Mouse (Mus musculus) intestine, embryonic 16.5 days (tissue): ENCODE measurements around the gene Pla2g7. TPM values are rescaled to one million over a fixed set of nuclear protein-coding genes. Genes with fewer than 3 reads are reported as not detected.

Source experiments
- ATAC-seq: fragments of 200-750 bp; cut with Nextera tagmentation; 2 replicates; pipeline ENCODE4 v1.8.0; 2017; ENCODE audit warnings: moderate TSS enrichment, moderate library complexity
- H3K27ac ChIP-seq: fragments of 300-500 bp; sonication (generic); 2 replicates; pipeline ENCODE4 v1.5.1; 2014; ENCODE audit warnings: mild to moderate bottlenecking, low read length
- H3K27me3 ChIP-seq: fragments of 300-500 bp; sonication (generic); replicated peaks from 2 replicates; pipeline ENCODE4 v1.6.1; 2014; ENCODE audit warnings: low read length, control low read depth, mixed read lengths; ENCODE audit not compliant: control insufficient read depth, insufficient read depth
- H3K36me3 ChIP-seq: fragments of 300-500 bp; sonication (generic); 2 replicates; pipeline ENCODE4 v1.6.1; 2014; ENCODE audit warnings: low read length, control low read depth; ENCODE audit not compliant: control insufficient read depth, insufficient read depth
- H3K4me1 ChIP-seq: fragments of 300-500 bp; sonication (generic); 2 replicates; pipeline ENCODE4 v1.6.1; 2014; ENCODE audit warnings: low read length, control low read depth, mixed read lengths; ENCODE audit not compliant: control insufficient read depth, insufficient read depth
- H3K4me2 ChIP-seq: fragments of 300-500 bp; sonication (generic); 2 replicates; pipeline ENCODE4 v1.6.1; 2014; ENCODE audit warnings: low read depth, low read length, control low read depth
- H3K4me3 ChIP-seq: fragments of 300-500 bp; sonication (generic); 2 replicates; pipeline ENCODE4 v1.5.1; 2014; ENCODE audit warnings: mild to moderate bottlenecking, low read length
- H3K9ac ChIP-seq: fragments of 300-500 bp; sonication (generic); 2 replicates; pipeline ENCODE4 v1.6.1; 2014; ENCODE audit warnings: low read depth, low read length
- H3K9me3 ChIP-seq: fragments of 300-500 bp; sonication (generic); 2 replicates; pipeline ENCODE4 v1.6.1; 2016; ENCODE audit warnings: low read length, control low read depth; ENCODE audit not compliant: control insufficient read depth
- WGBS: fragments of 180-500 bp; shearing (Covaris S2); extraction: QIAGEN DNeasy Blood & Tissue Kit; methylation state at CpG from one replicate; pipeline ENCODE4 v1.1.7; 2014; 5-methylcytosine and 5-hydroxymethylcytosine counted together
- polyA plus RNA-seq: library from polyadenylated mRNA; unstranded; fragments of >200 nt; fragmentation: Nextera tagmentation; extraction: Ambion mirVana; gene quantifications from 2 replicates; pipeline ENCODE4 v1.2.1, GENCODE M21; 2015

Pla2g7 gene
- polyA plus RNA-seq, 1 experiment from 2014 or later, result 14.0 TPM

DNA sequence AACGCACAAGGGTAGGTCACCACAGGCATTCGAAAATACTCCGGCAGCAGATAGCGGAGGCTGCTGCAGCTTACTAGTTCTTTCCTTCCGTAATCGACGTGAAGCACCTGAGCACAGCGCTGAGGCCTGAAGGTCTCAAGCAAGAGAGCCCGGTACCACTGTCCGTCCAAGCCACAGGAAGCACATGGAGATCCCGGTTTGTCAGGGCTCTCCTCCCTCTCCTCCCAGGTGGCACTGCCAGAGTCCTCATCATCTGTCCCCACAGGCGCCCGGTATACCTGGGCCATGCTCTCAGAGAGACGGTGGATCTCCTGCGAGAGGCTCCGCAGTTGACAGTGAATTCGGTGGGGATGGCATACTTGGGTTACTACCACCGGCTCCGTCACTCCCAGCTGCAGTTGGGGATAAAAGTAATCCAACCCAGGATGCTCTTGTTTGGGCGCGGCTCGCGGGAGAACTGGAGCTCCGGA, 61.2 kb downstream of the Pla2g7 start:
- peak overlapping the region; percentile 74 for H3K4me2 ChIP-seq
- WGBS, result 20% methylated on average over 24 of the region's 24 CpGs
- no peak for ATAC-seq

DNA sequence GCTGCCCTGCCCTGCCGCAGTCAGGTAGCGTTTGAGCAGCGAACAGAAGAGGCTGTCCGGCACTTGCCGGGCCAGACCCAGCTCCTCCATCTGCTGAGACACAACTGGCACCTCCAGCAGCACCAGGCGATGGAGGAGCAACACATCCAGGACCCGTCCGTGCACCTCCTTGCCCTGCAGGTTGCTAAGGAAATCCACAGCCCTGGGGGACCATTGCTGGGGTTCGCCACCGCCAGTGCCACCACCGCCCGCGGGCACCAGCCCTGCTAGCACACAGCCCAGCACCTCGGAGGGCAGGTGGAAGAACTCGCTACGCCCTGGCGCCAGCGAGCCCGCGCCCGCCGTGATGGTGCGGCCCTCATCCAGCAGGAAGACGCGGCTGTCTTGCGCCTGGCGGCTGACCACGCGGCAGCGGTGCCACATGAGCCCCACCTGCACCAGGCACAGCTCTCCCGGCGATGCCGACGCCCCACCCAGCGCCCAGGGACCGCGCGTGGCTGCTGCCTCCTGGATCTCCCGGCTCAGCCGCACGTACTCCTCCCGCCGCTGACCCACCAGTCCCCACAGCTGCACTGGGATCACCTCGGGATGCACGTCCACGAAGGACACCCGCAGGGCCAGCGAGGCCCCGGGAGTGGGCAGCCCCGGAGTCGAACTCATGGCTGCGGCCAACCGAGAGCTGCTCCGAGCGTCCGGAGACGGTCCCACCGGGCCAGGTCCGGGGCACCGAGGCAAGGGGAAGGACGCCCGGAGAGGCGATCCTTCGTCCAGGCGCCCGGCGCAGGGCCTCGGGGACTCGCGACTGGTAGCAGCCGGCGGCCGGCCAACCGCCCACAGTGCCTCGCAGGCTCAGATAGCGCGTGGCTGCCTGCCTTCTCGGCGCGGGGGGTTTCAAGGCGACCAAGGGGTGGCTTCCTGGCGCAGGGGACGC, 61.9 kb downstream of the Pla2g7 start, which contains the start of gene Tdrd6:
Gene Tdrd6 (minus strand): TSS at position 804 of the 931 bp plus-strand sequence.
- peak within 1 kb of the TSS; percentile 47 for H3K4me3 ChIP-seq
- 4% methylated on average over 83 of the region's 83 CpGs for WGBS
- H3K4me1 ChIP-seq, result peaks cover 15% of the 10 kb centered on the region
- peaks cover 32% of the 10 kb centered on the region for H3K27me3 ChIP-seq
- peak within 1 kb of the TSS; percentile 38; the same call in 1 of the 2 replicates for H3K9ac ChIP-seq
- H3K36me3 ChIP-seq, result no peaks in the 10 kb centered on the region
- ATAC-seq, result peak; percentile 65
- H3K9me3 ChIP-seq, result no peaks in the 10 kb centered on the region
- no peak within 1 kb of the TSS for H3K27ac ChIP-seq
- peak within 1 kb of the TSS; percentile 74 for H3K4me2 ChIP-seq

More for the DNA sequence above, 61.2 kb downstream of the Pla2g7 start:
- Histone ChIP-seq H3K27ac (no peak overlapping the region), H3K9ac (0 out of 2 replicates have a peak overlapping the region, but pooled peaks have one; percentile 38), H3K27me3 (peaks cover 32% of the 10 kb centered on the region), H3K36me3 (no peaks in the 10 kb centered on the region), H3K4me3 (peak overlapping the region; percentile 47), H3K4me1 (peaks cover 15% of the 10 kb centered on the region), H3K9me3 (no peaks in the 10 kb centered on the region)

DNA sequence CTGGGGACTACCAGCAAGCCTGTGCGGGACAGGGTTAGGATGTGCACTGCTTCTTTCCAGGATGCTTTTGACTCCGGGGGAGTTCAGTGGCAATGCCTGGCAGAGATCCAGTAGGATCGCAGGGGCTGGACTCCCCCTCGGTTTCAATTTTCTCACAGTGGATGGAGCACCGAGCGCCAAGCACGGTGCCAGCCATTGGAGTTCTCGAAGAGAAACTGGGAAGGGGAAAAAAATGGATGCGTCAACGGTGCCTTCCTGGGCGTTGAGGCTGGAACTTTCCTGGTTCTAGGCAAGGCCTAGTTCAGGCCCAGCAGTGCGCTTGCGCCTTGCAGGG, 62.5 kb downstream of the Pla2g7 start:
- Histone ChIP-seq H3K36me3 (no peaks in the 10 kb centered on the region), H3K4me3 (peak overlapping the region; percentile 47), H3K27ac (no peak overlapping the region), H3K9me3 (no peaks in the 10 kb centered on the region), H3K4me2 (peak overlapping the region; percentile 74), H3K4me1 (peaks cover 15% of the 10 kb centered on the region), H3K9ac (peak overlapping the region; percentile 38; the same call in 1 of the 2 replicates), H3K27me3 (peaks cover 32% of the 10 kb centered on the region)
- no peak for ATAC-seq
- WGBS, result 56% methylated on average over 13 of the region's 13 CpGs

DNA sequence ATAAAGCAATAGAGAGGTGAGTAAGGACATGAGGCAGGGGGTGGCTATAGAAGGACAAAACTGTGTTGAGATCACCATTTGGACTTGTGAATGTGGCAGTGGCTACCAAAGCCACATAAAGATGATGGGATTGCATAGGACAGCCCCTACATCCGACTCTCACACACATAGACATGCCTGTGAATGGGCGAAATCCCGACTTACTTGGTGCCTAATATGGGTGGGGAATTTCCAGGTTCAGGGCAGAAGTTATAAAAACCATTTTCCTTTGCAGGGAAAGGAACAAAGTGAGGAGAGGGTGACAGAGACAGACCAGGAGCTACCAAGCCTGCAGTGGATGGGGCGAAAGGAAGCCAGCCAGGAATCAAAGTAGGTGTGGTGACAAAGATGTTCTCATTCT, 69.2 kb downstream of the Pla2g7 start:
- Histone ChIP-seq H3K36me3 (no peaks in the 10 kb centered on the region), H3K27me3 (no peaks in the 10 kb centered on the region), H3K27ac (no peak overlapping the region), H3K9ac (no peak overlapping the region), H3K9me3 (no peaks in the 10 kb centered on the region), H3K4me2 (no peak overlapping the region), H3K4me3 (no peak overlapping the region), H3K4me1 (no peaks in the 10 kb centered on the region)
- 95% methylated on average over 4 of the region's 4 CpGs for WGBS
- no peak for ATAC-seq

DNA sequence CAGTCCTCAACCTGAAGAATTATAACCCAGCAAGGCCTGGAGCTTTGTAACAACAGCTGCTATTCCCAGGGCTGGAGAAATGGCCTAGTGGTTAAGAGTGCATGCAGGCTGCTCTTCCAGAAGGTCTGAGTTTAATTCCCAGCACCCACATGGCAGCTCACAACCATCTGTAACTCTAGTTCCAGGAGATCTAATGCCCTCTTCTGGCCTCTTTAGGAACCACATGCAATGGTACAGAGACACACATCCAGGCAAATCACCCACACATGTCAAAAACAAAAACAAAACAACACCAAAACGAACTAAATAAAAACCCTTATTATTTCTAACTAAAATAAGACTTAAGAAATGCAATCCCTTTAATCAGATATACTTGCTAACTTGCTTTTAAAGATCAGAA, 72.9 kb downstream of the Pla2g7 start:
- Histone ChIP-seq H3K4me1 (no peaks in the 10 kb centered on the region), H3K27ac (no peak overlapping the region), H3K4me3 (no peak overlapping the region), H3K36me3 (no peaks in the 10 kb centered on the region), H3K27me3 (no peaks in the 10 kb centered on the region), H3K9ac (no peak overlapping the region), H3K9me3 (no peaks in the 10 kb centered on the region), H3K4me2 (no peak overlapping the region)
- 77% methylated on average over 1 of the region's 1 CpGs for WGBS
- ATAC-seq, result no peak

DNA sequence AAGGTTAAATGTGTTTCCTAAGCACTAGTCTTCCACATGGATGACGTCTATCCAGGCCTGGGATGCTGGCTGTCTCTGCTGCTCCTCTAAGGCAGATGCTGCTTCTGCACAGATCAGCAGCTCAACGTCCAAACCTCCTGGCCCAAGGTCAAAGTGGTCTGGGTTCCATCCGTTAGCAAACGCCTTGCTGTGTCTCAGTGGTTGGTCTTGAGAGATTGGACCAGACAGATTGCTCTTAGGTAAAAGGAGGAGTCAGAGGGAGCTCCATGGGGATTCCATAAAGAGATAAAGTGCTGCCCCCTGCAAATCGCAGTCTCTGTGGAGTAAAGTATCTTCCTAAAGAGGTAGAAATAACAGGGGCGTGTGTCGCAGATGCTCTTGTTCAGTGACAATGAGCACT, 75.3 kb downstream of the Pla2g7 start:
- Histone ChIP-seq H3K4me1 (no peaks in the 10 kb centered on the region), H3K9me3 (no peaks in the 10 kb centered on the region), H3K36me3 (no peaks in the 10 kb centered on the region), H3K4me3 (no peak overlapping the region), H3K27ac (no peak overlapping the region), H3K9ac (no peak overlapping the region), H3K27me3 (no peaks in the 10 kb centered on the region), H3K4me2 (no peak overlapping the region)
- WGBS, result 76% methylated on average over 7 of the region's 7 CpGs
- ATAC-seq, result no peak

DNA sequence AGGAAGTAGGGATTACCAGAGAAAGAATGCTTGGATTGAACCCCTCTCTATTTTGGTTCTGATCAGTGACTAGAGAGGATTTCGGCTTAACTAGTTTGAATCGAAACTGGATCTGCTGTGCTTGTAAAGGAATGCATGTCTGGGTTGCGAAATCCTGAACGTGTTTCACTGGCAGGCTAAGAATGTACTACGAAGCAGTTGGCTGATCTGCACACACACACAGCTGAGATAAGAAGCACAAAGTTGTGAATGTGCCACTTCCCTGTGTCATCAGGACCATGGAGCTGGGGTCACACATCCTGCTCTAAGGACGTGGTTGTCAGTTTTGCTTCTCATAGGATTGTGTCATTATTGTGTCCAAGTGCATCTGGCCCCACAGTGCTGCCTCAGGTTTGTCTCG, 76.5 kb downstream of the Pla2g7 start:
- Histone ChIP-seq H3K4me1 (no peaks in the 10 kb centered on the region), H3K27ac (no peak overlapping the region), H3K9me3 (no peaks in the 10 kb centered on the region), H3K4me2 (no peak overlapping the region), H3K36me3 (no peaks in the 10 kb centered on the region), H3K27me3 (no peaks in the 10 kb centered on the region), H3K9ac (no peak overlapping the region), H3K4me3 (no peak overlapping the region)
- ATAC-seq, result peak; percentile 68
- 66% methylated on average over 7 of the region's 7 CpGs for WGBS

DNA sequence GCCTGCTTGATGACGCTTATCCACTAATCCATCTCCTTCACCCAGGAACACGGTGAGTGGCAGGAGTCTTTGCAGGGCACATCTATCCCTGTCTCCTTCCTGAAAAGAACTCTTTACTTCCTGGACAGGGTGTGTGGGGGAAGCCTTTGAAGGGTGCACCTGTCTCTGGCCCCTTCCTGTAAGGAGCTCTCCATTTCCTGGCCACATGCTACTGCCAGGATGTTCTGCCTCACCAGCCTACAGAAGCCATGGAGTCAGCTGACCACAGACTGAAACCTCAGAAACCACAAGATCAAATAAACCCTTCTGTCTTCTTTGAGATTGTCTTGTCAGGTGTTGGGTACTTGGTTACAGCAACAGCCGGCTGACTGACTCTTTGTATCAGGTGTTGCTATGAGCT, 77.2 kb downstream of the Pla2g7 start:
- Histone ChIP-seq H3K9me3 (no peaks in the 10 kb centered on the region), H3K27ac (no peak overlapping the region), H3K9ac (no peak overlapping the region), H3K36me3 (no peaks in the 10 kb centered on the region), H3K4me1 (no peaks in the 10 kb centered on the region), H3K4me2 (no peak overlapping the region), H3K4me3 (no peak overlapping the region), H3K27me3 (no peaks in the 10 kb centered on the region)
- ATAC-seq, result no peak
- 90% methylated on average over 3 of the region's 3 CpGs for WGBS

DNA sequence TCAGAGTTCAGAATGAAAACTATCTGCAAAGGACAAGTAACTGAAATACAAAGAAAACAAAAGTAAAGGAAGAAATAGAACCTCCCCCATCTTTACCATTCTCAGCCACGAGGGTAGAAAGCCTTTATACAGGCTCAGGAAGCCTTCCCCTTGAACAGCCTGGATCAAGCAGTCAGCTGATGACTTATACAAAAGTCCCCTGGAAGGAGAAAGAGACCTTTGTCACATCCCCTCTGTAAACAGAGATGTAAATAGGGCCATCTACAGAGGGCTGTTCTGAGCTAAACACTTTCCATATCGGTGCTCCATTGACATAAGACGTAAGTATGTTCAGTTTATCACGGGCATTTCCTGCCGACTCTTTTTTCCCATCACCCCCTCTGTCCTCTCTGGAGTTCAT, 79.0 kb downstream of the Pla2g7 start:
- H3K27me3 ChIP-seq, result no peaks in the 10 kb centered on the region

More for the DNA sequence above, 79.0 kb downstream of the Pla2g7 start:
- H3K27ac ChIP-seq, result no peak overlapping the region
- H3K9me3 ChIP-seq, result no peaks in the 10 kb centered on the region
- H3K36me3 ChIP-seq, result no peaks in the 10 kb centered on the region
- WGBS, result 58% methylated on average over 5 of the region's 5 CpGs
- H3K4me2 ChIP-seq, result no peak overlapping the region
- no peak overlapping the region for H3K4me3 ChIP-seq
- no peak overlapping the region for H3K9ac ChIP-seq
- no peak for ATAC-seq
- no peaks in the 10 kb centered on the region for H3K4me1 ChIP-seq
